Mouse (Mus musculus) cerebellum, adult 2 months (tissue): ENCODE results near the gene Snx6. TPM values are rescaled to one million over a fixed set of nuclear protein-coding genes. Genes with fewer than 3 reads are reported as not detected.

ENCODE experiments used
- DNase-seq, 2 experiments: peaks; one replicate each; pipeline ENCODE4 v3.0.0; 2021
- H3K27ac ChIP-seq: fragments of 200-500 bp; 2 replicates; pipeline ENCODE4 v1.5.1; 2012; ENCODE audit warnings: low read length, control low read depth, inconsistent platforms; ENCODE audit not compliant: insufficient read depth
- H3K27me3 ChIP-seq: fragments of 200-500 bp; 2 replicates; pipeline ENCODE4 v1.6.1; 2012; ENCODE audit warnings: inconsistent platforms, mild to moderate bottlenecking, low read length, moderate library complexity; ENCODE audit not compliant: control insufficient read depth, insufficient read depth
- H3K4me1 ChIP-seq: fragments of 200-500 bp; 2 replicates; pipeline ENCODE4 v1.6.1; 2011; ENCODE audit warnings: low read length; ENCODE audit not compliant: control insufficient read depth, insufficient read depth
- H3K4me3 ChIP-seq: fragments of 200-500 bp; replicated peaks from 2 replicates; pipeline ENCODE3; 2011; ENCODE audit warnings: mild to moderate bottlenecking, low read depth, low read length, control low read depth; ENCODE audit not compliant: insufficient read depth
- CTCF ChIP-seq: fragments of 200-500 bp; IDR thresholded peaks from 2 replicates; pipeline ENCODE4 v1.5.1; 2011; ENCODE audit warnings: low read depth, mild to moderate bottlenecking, control low read depth, low read length, moderate library complexity, borderline replicate concordance; ENCODE audit not compliant: insufficient read depth
- POLR2A ChIP-seq: fragments of 200-500 bp; IDR thresholded peaks from 2 replicates; pipeline ENCODE4 v1.6.1; 2011; ENCODE audit warnings: low read length, control low read depth, borderline replicate concordance; ENCODE audit not compliant: insufficient read depth
- WGBS: fragments of 180-500 bp; shearing (Covaris S2); methylation state at CpG from one replicate; pipeline ENCODE4 v1.1.7; 2018; 5-methylcytosine and 5-hydroxymethylcytosine counted together
- polyA plus RNA-seq: library from polyadenylated mRNA; depleted of rRNA; stranded (reverse); fragments of >200 nt; gene quantifications from 2 replicates; pipeline ENCODE4 v1.2.3, GENCODE M21; 2012; rRNA removed

Gene Snx6
- polyA plus RNA-seq, 1 experiment, result 46.4 TPM

- DNase-seq, result no peak
- 80% methylated on average over 7 of the region's 7 CpGs for WGBS
- Histone ChIP-seq H3K27ac (no peak overlapping the region), H3K4me3 (no peak overlapping the region), H3K4me1 (no peaks in the 10 kb centered on the region; the same call in 1 of the 2 replicates), H3K27me3 (no peaks in the 10 kb centered on the region)
- no peak for TF ChIP-seq POLR2A
- TF ChIP-seq CTCF, result no peak
Measured at GRCm38 (mm10) chr12:54699394-54699793, 96.1 kb downstream of the Snx6 start.

DNA sequence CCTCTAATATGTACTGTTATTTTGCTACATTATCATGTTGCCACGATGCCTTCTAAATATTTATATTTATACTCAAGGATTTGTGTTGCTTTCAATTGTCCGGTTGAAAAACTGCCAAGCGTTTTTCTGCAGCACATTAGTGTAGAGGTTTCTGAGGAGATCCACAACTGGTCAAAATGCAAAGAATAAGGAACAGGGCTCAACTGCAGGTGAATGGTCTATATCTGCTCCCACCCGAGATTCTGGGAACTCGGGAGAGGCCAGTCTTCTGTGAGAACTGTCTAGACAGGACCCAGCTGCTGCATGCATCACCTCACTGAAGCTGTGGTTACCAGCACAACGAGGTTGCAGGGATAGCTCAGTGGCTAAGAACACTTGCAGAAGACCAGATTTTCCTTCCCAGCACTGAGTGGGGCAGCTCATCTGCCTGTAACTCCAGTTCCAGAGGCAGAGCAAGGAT is 97.7 kb downstream of the Snx6 start:
- H3K4me1 ChIP-seq, result peaks cover 4% of the 10 kb centered on the region
- no peaks in the 10 kb centered on the region for H3K27me3 ChIP-seq
- no peak overlapping the region for H3K27ac ChIP-seq
- WGBS, result 42% methylated on average over 6 of the region's 6 CpGs
- peak in 1 of 2 experiments; percentile 38 for DNase-seq
- no peak overlapping the region for H3K4me3 ChIP-seq
- TF ChIP-seq POLR2A (no peak), CTCF (no peak)

- DNase-seq, result no peak
- WGBS, result 8% methylated on average over 7 of the region's 7 CpGs
- Histone ChIP-seq H3K4me3 (no peak overlapping the region), H3K4me1 (peaks cover 4% of the 10 kb centered on the region), H3K27ac (no peak overlapping the region), H3K27me3 (no peaks in the 10 kb centered on the region)
- TF ChIP-seq CTCF (no peak), POLR2A (no peak)
Measured at GRCm38 (mm10) chr12:54697003-54697597, 98.4 kb downstream of the Snx6 start.

Other genes starting within 250 kb of the Snx6 start
- 50.6 and 52.9 TPM in 2 replicates for gene Sptssa, start 139.1 kb downstream of the Snx6 start, polyA plus RNA-seq
- 27.4 and 28.6 TPM in 2 replicates for gene Eapp, start 99.8 kb downstream of the Snx6 start, polyA plus RNA-seq
- gene Cfl2, start 67.2 kb upstream of the Snx6 start, polyA plus RNA-seq, result 74.5 and 86.8 TPM in 2 replicates
- not detected in 2 replicates for gene Gm20403, start 190.8 kb upstream of the Snx6 start, polyA plus RNA-seq
- 0.55 and 0.62 TPM in 2 replicates for gene Baz1a, start 218.6 kb upstream of the Snx6 start, polyA plus RNA-seq